Mouse (Mus musculus) neural tube, embryonic 12.5 days (tissue): ENCODE data around the gene Epha1. TPM values are rescaled to one million over a fixed set of nuclear protein-coding genes. Genes with fewer than 3 reads are reported as not detected.
A peak's percentile ranks its signal among the peaks of the same experiment; 100 is the strongest.

ENCODE experiments used
- ATAC-seq: fragments of 200-750 bp; cut with Nextera tagmentation; 2 replicates; pipeline ENCODE4 v1.8.0; 2017; ENCODE audit warnings: low read depth, mild to moderate bottlenecking, moderate TSS enrichment, moderate library complexity; ENCODE audit not compliant: low FRiP score
- H3K27ac ChIP-seq: fragments of 300-500 bp; sonication (generic); 2 replicates; pipeline ENCODE4 v1.5.1; 2016
- H3K27me3 ChIP-seq: fragments of 300-500 bp; sonication (generic); replicated peaks from 2 replicates; pipeline ENCODE4 v1.6.1; 2016; ENCODE audit warnings: mild to moderate bottlenecking
- H3K36me3 ChIP-seq: fragments of 300-500 bp; sonication (generic); 2 replicates; pipeline ENCODE4 v1.6.1; 2016; ENCODE audit warnings: mild to moderate bottlenecking
- H3K4me1 ChIP-seq: fragments of 300-500 bp; sonication (generic); 2 replicates; pipeline ENCODE4 v1.6.1; 2016
- H3K4me2 ChIP-seq: fragments of 300-500 bp; sonication (generic); replicated peaks from 2 replicates; pipeline ENCODE4 v1.6.1; 2016; ENCODE audit warnings: mild to moderate bottlenecking
- H3K4me3 ChIP-seq: fragments of 300-500 bp; sonication (generic); 2 replicates; pipeline ENCODE4 v1.5.1; 2016
- H3K9ac ChIP-seq: fragments of 300-500 bp; sonication (generic); 2 replicates; pipeline ENCODE4 v1.6.1; 2016; ENCODE audit warnings: mild to moderate bottlenecking
- H3K9me3 ChIP-seq: fragments of 300-500 bp; sonication (generic); 2 replicates; pipeline ENCODE4 v1.6.1; 2016; ENCODE audit warnings: mild to moderate bottlenecking
- WGBS: fragments of 180-500 bp; shearing (Covaris S2); methylation state at CpG from one replicate; pipeline ENCODE4 v1.1.7; 2016; 5-methylcytosine and 5-hydroxymethylcytosine counted together
- polyA plus RNA-seq: library from polyadenylated mRNA; unstranded; fragments of >200 nt; fragmentation: Nextera tagmentation; extraction: Ambion mirVana; gene quantifications from 2 replicates; pipeline ENCODE4 v1.2.1, GENCODE M21; 2016

The Epha1 gene
- polyA plus RNA-seq, 1 experiment from 2014 or later = 0.96 TPM

GRCm38 (mm10) chr6:42328757-42329156 lies 44.3 kb downstream of the Epha1 start:
- Histone ChIP-seq H3K4me3 (no peak overlapping the region), H3K9me3 (no peaks in the 10 kb centered on the region), H3K4me1 (no peaks in the 10 kb centered on the region), H3K27me3 (no peaks in the 10 kb centered on the region), H3K36me3 (no peaks in the 10 kb centered on the region), H3K9ac (no peak overlapping the region), H3K4me2 (no peak overlapping the region), H3K27ac (no peak overlapping the region)
- WGBS = 84% methylated on average over 3 of the region's 3 CpGs
- no peak for ATAC-seq

- ATAC-seq = no peak
- WGBS = 97% methylated on average over 3 of the region's 3 CpGs
- no peak overlapping the region for H3K9ac ChIP-seq
- H3K36me3 ChIP-seq = peaks cover 2% of the 10 kb centered on the region; the same call in 1 of the 2 replicates
- no peak overlapping the region for H3K4me3 ChIP-seq
- H3K27ac ChIP-seq = no peak overlapping the region
- peaks cover 6% of the 10 kb centered on the region; the same call in 1 of the 2 replicates for H3K4me1 ChIP-seq
- no peaks in the 10 kb centered on the region for H3K27me3 ChIP-seq
- H3K9me3 ChIP-seq = no peaks in the 10 kb centered on the region
- no peak overlapping the region for H3K4me2 ChIP-seq
Measured at GRCm38 (mm10) chr6:42326509-42326908, 46.6 kb downstream of the Epha1 start.

GRCm38 (mm10) chr6:42325268-42325609 lies 47.8 kb downstream of the Epha1 start:
- H3K27me3 ChIP-seq = no peaks in the 10 kb centered on the region
- ATAC-seq = peak; percentile 11; the same call in 1 of the 2 replicates
- H3K36me3 ChIP-seq = peaks cover 11% of the 10 kb centered on the region; the same call in 1 of the 2 replicates
- H3K4me3 ChIP-seq = peak overlapping the region; percentile 76
- peak overlapping the region; percentile 85; the same call in 1 of the 2 replicates for H3K9ac ChIP-seq
- H3K9me3 ChIP-seq = no peaks in the 10 kb centered on the region
- H3K4me2 ChIP-seq = peak overlapping the region; percentile 87
- H3K27ac ChIP-seq = no peak overlapping the region
- 3% methylated on average over 7 of the region's 7 CpGs for WGBS
- peaks cover 6% of the 10 kb centered on the region; the same call in 1 of the 2 replicates for H3K4me1 ChIP-seq

- peaks cover 11% of the 10 kb centered on the region; the same call in 1 of the 2 replicates for H3K36me3 ChIP-seq
- no peaks in the 10 kb centered on the region for H3K9me3 ChIP-seq
- H3K27me3 ChIP-seq = no peaks in the 10 kb centered on the region
- ATAC-seq = peak; percentile 93
- peak within 1 kb of the TSS; percentile 85 for H3K9ac ChIP-seq
- H3K4me3 ChIP-seq = peak within 1 kb of the TSS; percentile 76
- H3K4me1 ChIP-seq = peaks cover 6% of the 10 kb centered on the region; the same call in 1 of the 2 replicates
- under 1% methylated on average over 44 of the region's 68 CpGs for WGBS
- peak within 1 kb of the TSS; percentile 87 for H3K4me2 ChIP-seq
- peak within 1 kb of the TSS; percentile 87 for H3K27ac ChIP-seq
Measured at GRCm38 (mm10) chr6:42324482-42325267, 48.4 kb downstream of the Epha1 start, which contains the start of gene Fam131b. Gene Fam131b, minus strand, starts transcription at chr6:42324643.

GRCm38 (mm10) chr6:42324067-42324481 lies 49.0 kb downstream of the Epha1 start:
- Histone ChIP-seq H3K9me3 (no peaks in the 10 kb centered on the region), H3K27me3 (no peaks in the 10 kb centered on the region), H3K4me1 (peaks cover 6% of the 10 kb centered on the region; the same call in 1 of the 2 replicates), H3K27ac (peak overlapping the region; percentile 87), H3K36me3 (peaks cover 11% of the 10 kb centered on the region; the same call in 1 of the 2 replicates), H3K9ac (peak overlapping the region; percentile 85), H3K4me2 (peak overlapping the region; percentile 87), H3K4me3 (peak overlapping the region; percentile 76)
- 0% methylated on average over 23 of the region's 32 CpGs for WGBS
- ATAC-seq = peak; percentile 76

GRCm38 (mm10) chr6:42323371-42324066 lies 49.5 kb downstream of the Epha1 start:
- H3K27me3 ChIP-seq = no peaks in the 10 kb centered on the region
- H3K36me3 ChIP-seq = peaks cover 15% of the 10 kb centered on the region; the same call in 1 of the 2 replicates
- peak overlapping the region; percentile 76 for H3K4me3 ChIP-seq
- peak overlapping the region; percentile 87 for H3K4me2 ChIP-seq
- H3K27ac ChIP-seq = peak overlapping the region; percentile 87; the same call in 1 of the 2 replicates
- H3K9ac ChIP-seq = peak overlapping the region; percentile 85
- under 1% methylated on average over 28 of the region's 28 CpGs for WGBS
- ATAC-seq = peak; percentile 51
- no peaks in the 10 kb centered on the region for H3K9me3 ChIP-seq
- H3K4me1 ChIP-seq = peaks cover 6% of the 10 kb centered on the region; the same call in 1 of the 2 replicates

- WGBS = 93% methylated on average over 4 of the region's 4 CpGs
- H3K27ac ChIP-seq = no peak overlapping the region
- H3K4me3 ChIP-seq = no peak overlapping the region
- ATAC-seq = no peak
- no peak overlapping the region for H3K9ac ChIP-seq
- H3K4me1 ChIP-seq = peaks cover 2% of the 10 kb centered on the region; the same call in 1 of the 2 replicates
- peaks cover 44% of the 10 kb centered on the region for H3K36me3 ChIP-seq
- no peaks in the 10 kb centered on the region for H3K9me3 ChIP-seq
- H3K27me3 ChIP-seq = no peaks in the 10 kb centered on the region
- no peak overlapping the region for H3K4me2 ChIP-seq
Measured at GRCm38 (mm10) chr6:42318293-42318692, 54.8 kb downstream of the Epha1 start.

GRCm38 (mm10) chr6:42310427-42311053 lies 62.5 kb downstream of the Epha1 start:
- no peak overlapping the region for H3K27ac ChIP-seq
- H3K27me3 ChIP-seq = no peaks in the 10 kb centered on the region
- peaks cover 56% of the 10 kb centered on the region for H3K36me3 ChIP-seq
- H3K4me1 ChIP-seq = no peaks in the 10 kb centered on the region
- ATAC-seq = no peak
- no peaks in the 10 kb centered on the region for H3K9me3 ChIP-seq
- H3K9ac ChIP-seq = no peak overlapping the region
- no peak overlapping the region for H3K4me3 ChIP-seq
- H3K4me2 ChIP-seq = no peak overlapping the region
- WGBS = 88% methylated on average over 2 of the region's 2 CpGs

- Histone ChIP-seq H3K9me3 (no peaks in the 10 kb centered on the region), H3K36me3 (peaks cover 57% of the 10 kb centered on the region), H3K4me1 (no peaks in the 10 kb centered on the region), H3K27ac (no peak overlapping the region), H3K27me3 (no peaks in the 10 kb centered on the region), H3K4me2 (no peak overlapping the region), H3K9ac (no peak overlapping the region), H3K4me3 (no peak overlapping the region)
- ATAC-seq = no peak
- WGBS = 43% methylated on average over 8 of the region's 8 CpGs
Measured at GRCm38 (mm10) chr6:42309816-42310378, 63.2 kb downstream of the Epha1 start.
